In genomic region chr9:49683566-49684273, GRCm38 (mm10) we compare ENCODE assay signal across 14 mouse cellular contexts.
"Had no signal": no experiment of that assay in that cellular context is flagged by ENCODE, and none has a peak within 500 bp of the region (broad histone marks: within the 10 kb centered on the region; RNA-seq: fewer than 3 reads in every experiment).

No protein-coding gene starts in this region.

- H3K9me3 ChIP-seq: limb, embryonic 13.5 days; midbrain, embryonic 10.5 days; midbrain, embryonic 15.5 days; neural tube, embryonic 13.5 days had no signal

- DNase-seq: layer of hippocampus, adult 9-11 months; layer of hippocampus, postnatal 36 days; lung, adult 18-20 months; lung, postnatal 36 days; right cerebral cortex, adult 18-20 months; right cerebral cortex, postnatal 25 days; thymus, postnatal 36 days had no signal

- H3K4me3 ChIP-seq: limb, embryonic 13.5 days; midbrain, embryonic 10.5 days; midbrain, embryonic 15.5 days; neural tube, embryonic 13.5 days had no signal

- H3K4me2 ChIP-seq: limb, embryonic 13.5 days; midbrain, embryonic 15.5 days; neural tube, embryonic 13.5 days had no signal

- H3K9ac ChIP-seq: limb, embryonic 13.5 days; liver, embryonic 14.5 days; midbrain, embryonic 15.5 days; neural tube, embryonic 13.5 days had no signal

- H3K27ac ChIP-seq: hindbrain, postnatal 0 days; limb, embryonic 13.5 days; liver, embryonic 14.5 days; midbrain, embryonic 10.5 days; midbrain, embryonic 15.5 days had no signal

- H3K27me3 ChIP-seq: limb, embryonic 13.5 days; midbrain, embryonic 15.5 days; neural tube, embryonic 13.5 days had no signal

- ATAC-seq: hindbrain, postnatal 0 days; lung, postnatal 0 days; midbrain, embryonic 15.5 days had no signal

- H3K36me3 ChIP-seq: limb, embryonic 13.5 days; midbrain, embryonic 10.5 days; midbrain, embryonic 15.5 days; neural tube, embryonic 13.5 days had no signal
